Mouse (Mus musculus) limb, embryonic 11.5 days (tissue): ENCODE measurements around the gene Ube2v1. TPM values are rescaled to one million over a fixed set of nuclear protein-coding genes. Genes with fewer than 3 reads are reported as not detected.
"Not testable (repeated sequence)": the region's sequence is repeated elsewhere in the genome, so short reads cannot be mapped to it uniquely, and the experiment has no call there.

Source experiments
- ATAC-seq: fragments of 200-750 bp; cut with Nextera tagmentation; 2 replicates; pipeline ENCODE4 v1.8.0; 2017; ENCODE audit warnings: low read depth; ENCODE audit not compliant: insufficient number of reproducible peaks, low FRiP score, low TSS enrichment
- DNase-seq: peaks from one replicate; pipeline ENCODE4 v3.0.0-alpha.2; 2015; ENCODE audit warnings: low spot score
- H3K27ac ChIP-seq: fragments of 300-500 bp; sonication (generic); replicated peaks from 2 replicates; pipeline ENCODE4 v1.5.1; 2014; ENCODE audit warnings: low read depth, mild to moderate bottlenecking, low read length
- H3K27me3 ChIP-seq: fragments of 300-500 bp; sonication (generic); 2 replicates; pipeline ENCODE4 v1.6.1; 2014; ENCODE audit warnings: mild to moderate bottlenecking, low read length, mixed read lengths; ENCODE audit not compliant: control insufficient read depth, insufficient read depth
- H3K36me3 ChIP-seq: fragments of 300-500 bp; sonication (generic); 2 replicates; pipeline ENCODE4 v1.6.1; 2014; ENCODE audit warnings: mild to moderate bottlenecking, low read length, moderate library complexity, mixed read lengths; ENCODE audit not compliant: control insufficient read depth, insufficient read depth
- H3K4me1 ChIP-seq: fragments of 300-500 bp; sonication (generic); 2 replicates; pipeline ENCODE4 v1.6.1; 2014; ENCODE audit warnings: low read length, mixed read lengths; ENCODE audit not compliant: control insufficient read depth, insufficient read depth
- H3K4me2 ChIP-seq: fragments of 300-500 bp; sonication (generic); 2 replicates; pipeline ENCODE4 v1.6.1; 2014; ENCODE audit warnings: low read depth, mild to moderate bottlenecking, moderate library complexity; ENCODE audit not compliant: severe bottlenecking
- H3K4me3 ChIP-seq: fragments of 300-500 bp; sonication (generic); 2 replicates; pipeline ENCODE4 v1.5.1; 2014; ENCODE audit warnings: low read depth, low read length
- H3K9ac ChIP-seq: fragments of 300-500 bp; sonication (generic); 2 replicates; pipeline ENCODE4 v1.6.1; 2014; ENCODE audit warnings: mild to moderate bottlenecking, low read length
- H3K9me3 ChIP-seq: fragments of 300-500 bp; sonication (generic); 2 replicates; pipeline ENCODE4 v1.6.1; 2016; ENCODE audit warnings: low read length; ENCODE audit not compliant: control insufficient read depth
- WGBS: fragments of 180-500 bp; shearing (Covaris S2); extraction: QIAGEN DNeasy Blood & Tissue Kit; methylation state at CpG from one replicate; pipeline ENCODE4 v1.1.7; 2014; 5-methylcytosine and 5-hydroxymethylcytosine counted together
- polyA plus RNA-seq: library from polyadenylated mRNA; unstranded; fragments of >200 nt; fragmentation: Nextera tagmentation; extraction: Ambion mirVana; gene quantifications from 2 replicates; pipeline ENCODE4 v1.2.1, GENCODE M21; 2014

Ube2v1 gene
- polyA plus RNA-seq, 1 experiment from 2014 or later = 267 TPM

- no peak overlapping the region for H3K9ac ChIP-seq
- no peaks in the 10 kb centered on the region for H3K27me3 ChIP-seq
- H3K27ac ChIP-seq = no peak overlapping the region
- WGBS = 88% methylated on average over 13 of the region's 13 CpGs
- H3K4me2 ChIP-seq = no peak overlapping the region
- H3K4me1 ChIP-seq = no peaks in the 10 kb centered on the region
- no peak for DNase-seq
- peaks cover 3% of the 10 kb centered on the region for H3K36me3 ChIP-seq
- H3K9me3 ChIP-seq = no peaks in the 10 kb centered on the region
- ATAC-seq = no peak
- H3K4me3 ChIP-seq = no peak overlapping the region
Observed at GRCm38 (mm10) chr2:167622352-167622751, 9.5 kb downstream of the Ube2v1 start.

GRCm38 (mm10) chr2:167621255-167622087, 10.4 kb downstream of the Ube2v1 start:
- H3K9ac ChIP-seq = no peak overlapping the region
- no peak for ATAC-seq
- no peak overlapping the region for H3K4me3 ChIP-seq
- 87% methylated on average over 9 of the region's 9 CpGs for WGBS
- H3K4me1 ChIP-seq = no peaks in the 10 kb centered on the region
- no peak for DNase-seq
- no peaks in the 10 kb centered on the region for H3K9me3 ChIP-seq
- H3K4me2 ChIP-seq = no peak overlapping the region
- H3K36me3 ChIP-seq = peaks cover 3% of the 10 kb centered on the region; the same call in 1 of the 2 replicates
- no peak overlapping the region for H3K27ac ChIP-seq
- no peaks in the 10 kb centered on the region for H3K27me3 ChIP-seq

GRCm38 (mm10) chr2:167617472-167617871, 14.4 kb downstream of the Ube2v1 start:
- peaks cover 20% of the 10 kb centered on the region for H3K36me3 ChIP-seq
- H3K27ac ChIP-seq = no peak overlapping the region
- no peaks in the 10 kb centered on the region for H3K4me1 ChIP-seq
- H3K27me3 ChIP-seq = no peaks in the 10 kb centered on the region
- DNase-seq = no peak
- 80% methylated on average over 4 of the region's 4 CpGs for WGBS
- no peaks in the 10 kb centered on the region for H3K9me3 ChIP-seq
- H3K4me3 ChIP-seq = no peak overlapping the region
- no peak for ATAC-seq
- no peak overlapping the region for H3K4me2 ChIP-seq
- H3K9ac ChIP-seq = no peak overlapping the region

- no peaks in the 10 kb centered on the region for H3K27me3 ChIP-seq
- no peak overlapping the region for H3K27ac ChIP-seq
- WGBS = 84% methylated on average over 3 of the region's 3 CpGs
- H3K9me3 ChIP-seq = no peaks in the 10 kb centered on the region
- ATAC-seq = no peak
- H3K4me2 ChIP-seq = no peak overlapping the region
- H3K9ac ChIP-seq = no peak overlapping the region
- no peak for DNase-seq
- H3K4me1 ChIP-seq = no peaks in the 10 kb centered on the region
- peaks cover 20% of the 10 kb centered on the region for H3K36me3 ChIP-seq
- H3K4me3 ChIP-seq = no peak overlapping the region
Observed at GRCm38 (mm10) chr2:167617034-167617433, 14.9 kb downstream of the Ube2v1 start.

GRCm38 (mm10) chr2:167613335-167613734, 18.6 kb downstream of the Ube2v1 start:
- H3K27me3 ChIP-seq, H3K4me2 ChIP-seq, DNase-seq, H3K4me3 ChIP-seq, ATAC-seq, H3K27ac ChIP-seq, H3K9me3 ChIP-seq, H3K4me1 ChIP-seq, H3K9ac ChIP-seq: not testable (repeated sequence)
- peaks cover 26% of the 10 kb centered on the region for H3K36me3 ChIP-seq
- 94% methylated on average over 7 of the region's 7 CpGs for WGBS

GRCm38 (mm10) chr2:167612122-167612521, 19.8 kb downstream of the Ube2v1 start:
- ATAC-seq (no peak), DNase-seq (no peak)
- H3K9ac ChIP-seq = no peak overlapping the region
- no peaks in the 10 kb centered on the region for H3K9me3 ChIP-seq
- no peak overlapping the region for H3K4me2 ChIP-seq
- H3K27me3 ChIP-seq = no peaks in the 10 kb centered on the region
- H3K36me3 ChIP-seq = peaks cover 28% of the 10 kb centered on the region
- H3K4me3 ChIP-seq = no peak overlapping the region
- H3K27ac ChIP-seq = no peak overlapping the region
- 95% methylated on average over 14 of the region's 14 CpGs for WGBS
- no peaks in the 10 kb centered on the region for H3K4me1 ChIP-seq

GRCm38 (mm10) chr2:167611287-167611686, 20.6 kb downstream of the Ube2v1 start:
- Histone ChIP-seq H3K27me3 (no peaks in the 10 kb centered on the region), H3K4me3 (no peak overlapping the region)

GRCm38 (mm10) chr2:167606745-167607123, 25.2 kb downstream of the Ube2v1 start:
- Histone ChIP-seq H3K4me1 (peaks cover 14% of the 10 kb centered on the region), H3K27ac (no peak overlapping the region), H3K36me3 (peaks cover 9% of the 10 kb centered on the region), H3K4me3 (no peak overlapping the region), H3K27me3 (no peaks in the 10 kb centered on the region), H3K4me2 (no peak overlapping the region), H3K9me3 (no peaks in the 10 kb centered on the region), H3K9ac (no peak overlapping the region)
- ATAC-seq (no peak), DNase-seq (no peak)
- 92% methylated on average over 4 of the region's 4 CpGs for WGBS

More at GRCm38 (mm10) chr2:167611287-167611686, 20.6 kb downstream of the Ube2v1 start:
- no peak for DNase-seq
- peaks cover 26% of the 10 kb centered on the region for H3K36me3 ChIP-seq
- no peak overlapping the region for H3K27ac ChIP-seq
- no peaks in the 10 kb centered on the region for H3K9me3 ChIP-seq
- no peak overlapping the region for H3K4me2 ChIP-seq
- no peak overlapping the region for H3K9ac ChIP-seq
- 90% methylated on average over 10 of the region's 10 CpGs for WGBS
- ATAC-seq = no peak
- H3K4me1 ChIP-seq = no peaks in the 10 kb centered on the region
